Mouse (Mus musculus) left cerebral cortex, postnatal 14 days (tissue): Measurements from ENCODE around the gene Cd80. TPM values are rescaled to one million over a fixed set of nuclear protein-coding genes. Genes with fewer than 3 reads are reported as not detected.
"Not testable (repeated sequence)": the region's sequence is repeated elsewhere in the genome, so short reads cannot be mapped to it uniquely, and the experiment has no call there.

Experiments used
- DNase-seq, 2 experiments: peaks; one replicate each; pipeline ENCODE4 v3.0.0; 2021 to 2022; ENCODE audit warnings: low spot score in 2 of 2, mixed read lengths in 1 of 2
- intact Hi-C: fragments of 180-260 bp; cut with DNase I; formaldehyde crosslinking; loops from one replicate; pipeline ENCODE4 v1.15.1; 2025
- total RNA-seq, 2 experiments: library from RNA; stranded (reverse); gene quantifications; 2 replicates each; pipeline ENCODE4 v1.2.3; 2021

Gene Cd80
- total RNA-seq, 2 experiments from 2014 or later, result 0.30 to 0.46 TPM

DNA sequence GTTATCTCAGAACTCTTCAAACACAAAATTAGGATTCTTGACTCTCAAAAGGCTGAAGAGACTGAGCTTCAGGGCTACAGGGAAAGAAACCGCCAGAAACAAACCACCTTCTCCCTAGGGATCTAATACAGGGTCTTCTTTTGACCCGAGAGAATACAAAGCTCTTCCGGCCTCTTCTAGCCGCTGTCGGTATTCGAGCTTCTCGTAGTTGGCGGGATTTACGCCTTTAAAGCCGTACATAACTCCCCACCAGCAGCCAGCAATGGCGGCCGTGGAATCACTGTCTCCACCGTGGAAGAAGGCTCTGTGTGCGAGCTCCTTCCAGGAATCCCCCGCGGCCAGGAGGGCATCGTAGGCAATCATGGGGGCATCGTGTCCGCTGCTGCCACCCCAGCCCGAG lies 9.8 kb upstream of the Cd80 start:
- DNase-seq, result no peak
- intact Hi-C loops, result no loop called here

DNA sequence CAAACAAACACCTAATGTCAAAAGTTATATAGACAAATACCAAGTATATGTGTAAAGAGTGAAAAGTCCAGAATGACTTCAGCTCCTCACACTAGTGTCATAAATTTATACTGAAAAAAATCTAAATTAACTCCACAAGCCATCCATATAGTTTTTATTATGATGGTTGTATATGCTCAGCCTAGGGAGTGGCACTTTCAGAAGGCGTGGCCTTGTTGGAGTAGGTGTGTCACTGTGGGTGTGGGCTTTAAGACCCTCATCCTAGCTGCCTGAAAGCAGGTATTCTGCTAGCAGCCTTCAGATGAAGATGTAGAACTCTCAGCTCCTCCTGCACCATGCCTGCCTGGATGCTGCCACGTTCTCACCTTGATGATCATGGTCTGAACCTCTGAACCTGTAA lies 9.2 kb upstream of the Cd80 start:
- intact Hi-C loops, result not testable (repeated sequence)

DNA sequence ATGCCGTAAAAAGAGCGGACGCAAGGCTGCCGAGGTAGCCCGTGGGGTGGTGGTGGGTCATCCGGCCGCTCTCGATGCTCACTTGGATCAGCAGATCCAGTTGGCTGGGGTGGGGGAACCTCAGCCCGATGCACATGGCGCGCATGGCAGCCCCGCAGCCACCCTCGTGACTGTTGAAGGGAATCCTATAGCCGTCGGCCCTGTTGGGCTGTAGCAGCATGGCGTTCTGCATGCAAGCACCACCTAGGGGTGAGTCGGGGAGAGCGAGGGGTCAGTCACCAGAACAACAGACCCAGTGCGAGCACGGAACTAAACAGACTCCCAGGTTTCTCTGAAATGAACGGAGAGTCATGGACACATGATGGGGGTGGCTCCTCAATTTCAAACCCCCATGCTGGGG lies 8.0 kb upstream of the Cd80 start:
- intact Hi-C loops, result no loop called here

More for the DNA sequence above, 9.2 kb upstream of the Cd80 start:
- not testable (repeated sequence) for DNase-seq

DNA sequence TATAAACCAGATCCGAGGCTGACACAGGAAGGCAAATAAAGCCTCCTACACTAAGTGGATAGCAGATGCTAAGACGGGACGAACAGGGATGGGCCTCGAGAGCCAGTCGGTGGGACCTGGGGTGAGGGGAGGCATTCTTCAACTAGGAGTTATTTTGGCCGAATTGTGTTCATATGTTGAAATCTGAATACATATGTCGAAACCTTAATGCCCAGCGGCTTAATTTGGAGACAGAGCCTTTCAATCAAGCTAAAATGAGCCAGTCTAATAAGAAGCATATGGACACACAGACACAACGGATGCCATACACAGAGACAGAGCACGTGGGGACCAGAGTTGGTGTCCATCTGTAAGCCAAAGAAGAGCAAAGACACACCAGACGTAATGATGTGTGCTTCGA lies 6.9 kb upstream of the Cd80 start:
- intact Hi-C loops, result no loop called here
- no peak for DNase-seq

More for the DNA sequence above, 8.0 kb upstream of the Cd80 start:
- no peak for DNase-seq

DNA sequence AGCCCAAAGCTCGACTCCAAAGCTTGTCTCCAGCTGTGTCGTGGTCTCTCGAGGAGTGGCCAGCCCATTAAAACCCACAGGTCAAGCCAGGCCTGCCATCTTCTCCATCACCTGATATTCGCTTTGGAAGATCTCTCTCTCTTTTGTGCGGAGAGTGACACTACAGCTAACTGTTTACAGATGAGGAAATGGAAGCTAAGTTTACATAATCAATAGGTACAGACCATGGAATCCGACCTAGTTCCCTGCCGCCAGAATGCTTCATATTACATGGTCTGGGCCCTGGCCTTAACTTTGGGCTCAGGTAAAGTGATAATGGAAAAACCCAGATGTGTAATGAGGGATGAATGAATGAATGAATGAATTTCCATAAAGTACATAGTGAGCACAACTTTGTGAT lies 4.7 kb upstream of the Cd80 start:
- intact Hi-C loops, result no loop called here
- no peak for DNase-seq

DNA sequence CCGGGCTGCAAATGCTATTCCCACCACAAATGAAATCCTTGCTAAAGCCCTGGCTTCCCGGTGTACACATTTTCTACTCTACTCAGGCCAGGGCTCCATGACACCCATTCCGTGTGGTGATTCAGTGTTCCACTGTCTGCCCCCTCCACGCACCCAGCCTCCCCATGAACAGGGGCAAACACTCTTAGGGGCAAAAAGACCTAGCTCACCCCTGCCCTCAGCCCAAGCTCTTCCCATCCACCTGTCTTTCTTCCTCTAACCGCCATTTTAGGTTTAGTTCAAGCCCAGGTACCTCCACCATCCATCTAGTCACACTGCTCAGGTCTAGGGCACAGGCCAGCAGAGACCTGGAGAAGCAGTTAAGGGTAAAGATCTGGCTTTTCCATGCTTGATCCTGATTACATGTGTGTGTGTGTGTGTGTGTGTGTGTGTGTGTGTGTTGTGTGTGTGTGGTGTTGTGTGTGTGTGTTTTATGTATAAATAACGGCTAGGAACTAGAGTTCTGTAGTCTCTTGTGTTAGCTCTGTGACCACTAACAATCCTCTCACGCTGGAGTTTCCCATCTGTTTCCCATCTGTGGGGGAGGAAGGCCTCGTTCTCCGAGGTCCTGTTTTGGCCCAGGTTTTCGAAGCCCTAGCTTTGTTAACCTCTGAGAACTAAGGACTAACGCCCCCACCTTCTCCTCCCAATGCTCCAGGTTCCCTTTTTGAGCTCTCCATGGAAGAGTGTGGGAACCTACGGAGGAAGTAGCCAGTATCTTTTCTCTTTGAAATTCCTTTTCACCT lies 3.7 kb upstream of the Cd80 start:
- DNase-seq, result no peak
- intact Hi-C loops, result no loop called here

DNA sequence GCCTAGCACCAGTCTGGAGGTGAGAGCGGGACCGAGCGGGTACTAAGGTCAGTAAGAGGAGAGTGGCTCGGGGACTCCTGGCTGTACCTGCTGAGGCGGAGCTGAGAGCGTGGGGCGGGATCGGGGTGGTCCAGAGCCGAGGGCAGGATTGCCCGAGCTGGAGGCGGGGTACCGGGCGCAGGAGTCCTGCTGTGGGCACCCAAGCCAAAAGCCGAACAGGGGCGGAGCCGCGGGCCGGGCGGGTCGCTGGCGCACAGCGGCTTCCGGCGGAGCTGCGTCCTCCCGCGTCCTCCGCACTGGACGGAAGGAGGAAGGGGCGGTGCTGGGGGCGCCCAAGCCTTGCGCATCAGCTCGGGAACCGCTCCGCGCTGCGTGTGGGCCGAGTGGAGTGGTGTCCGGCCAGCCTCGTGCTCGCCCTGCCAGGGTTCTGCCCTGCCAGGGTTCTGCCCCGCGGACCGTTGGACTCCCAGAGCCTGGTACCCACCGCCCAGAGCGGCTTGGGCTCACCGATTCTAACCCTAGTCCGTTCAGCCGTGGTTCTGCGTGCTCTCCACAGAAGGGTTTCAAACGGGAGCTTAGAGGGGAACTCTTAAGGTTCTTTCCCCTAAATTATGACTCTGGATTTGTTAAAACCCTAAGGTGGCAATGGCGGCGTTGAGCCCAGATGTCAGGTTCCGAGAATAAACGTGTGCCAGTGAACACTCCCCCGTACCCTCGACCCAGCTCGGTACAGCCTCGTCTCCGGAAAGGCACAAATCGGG lies 2.7 kb upstream of the Cd80 start, which contains the start of gene Adprh:
TSS of gene Adprh (minus strand) at position 262 of the 761 bp plus-strand sequence.
- intact Hi-C loops, result no loop called here
- DNase-seq, result peak; percentile 76 to 90

DNA sequence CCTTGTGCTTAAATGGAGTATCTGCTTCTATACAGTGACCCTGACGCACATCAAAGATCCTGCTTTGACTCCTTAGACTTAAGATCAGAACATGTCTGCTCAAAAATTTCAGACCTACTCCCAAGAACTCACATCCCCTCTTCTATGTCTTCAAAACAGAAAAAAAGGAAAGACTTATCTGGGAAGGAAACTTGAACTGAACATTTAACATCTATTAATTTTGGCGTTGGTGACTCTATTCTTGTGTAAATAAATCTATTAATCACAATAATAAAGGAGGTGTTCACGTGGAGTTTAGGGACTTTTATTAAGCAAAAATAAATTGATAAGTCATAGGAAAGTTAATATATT lies 2.2 kb upstream of the Cd80 start:
- intact Hi-C loops, result no loop called here
- no peak for DNase-seq

DNA sequence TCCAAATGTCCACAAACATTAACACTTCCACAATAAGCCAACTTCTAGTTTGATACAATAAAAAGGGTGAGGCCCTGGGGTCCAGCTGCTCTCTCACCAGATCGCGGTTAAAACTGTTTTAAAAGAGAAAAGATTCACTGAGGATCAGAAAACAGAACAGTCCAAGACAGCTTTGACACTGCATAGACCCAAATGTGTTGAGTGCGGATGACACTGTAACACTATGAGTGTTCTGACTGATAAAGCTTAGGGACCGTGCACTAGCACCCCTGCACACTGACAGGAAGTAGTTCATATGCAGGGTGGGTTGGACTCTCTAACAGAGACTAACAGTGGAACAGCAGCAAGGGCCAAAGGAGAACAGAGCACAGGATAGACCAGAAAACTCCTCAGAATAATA lies 1.4 kb upstream of the Cd80 start:
- intact Hi-C loops, result no loop called here
- no peak for DNase-seq

DNA sequence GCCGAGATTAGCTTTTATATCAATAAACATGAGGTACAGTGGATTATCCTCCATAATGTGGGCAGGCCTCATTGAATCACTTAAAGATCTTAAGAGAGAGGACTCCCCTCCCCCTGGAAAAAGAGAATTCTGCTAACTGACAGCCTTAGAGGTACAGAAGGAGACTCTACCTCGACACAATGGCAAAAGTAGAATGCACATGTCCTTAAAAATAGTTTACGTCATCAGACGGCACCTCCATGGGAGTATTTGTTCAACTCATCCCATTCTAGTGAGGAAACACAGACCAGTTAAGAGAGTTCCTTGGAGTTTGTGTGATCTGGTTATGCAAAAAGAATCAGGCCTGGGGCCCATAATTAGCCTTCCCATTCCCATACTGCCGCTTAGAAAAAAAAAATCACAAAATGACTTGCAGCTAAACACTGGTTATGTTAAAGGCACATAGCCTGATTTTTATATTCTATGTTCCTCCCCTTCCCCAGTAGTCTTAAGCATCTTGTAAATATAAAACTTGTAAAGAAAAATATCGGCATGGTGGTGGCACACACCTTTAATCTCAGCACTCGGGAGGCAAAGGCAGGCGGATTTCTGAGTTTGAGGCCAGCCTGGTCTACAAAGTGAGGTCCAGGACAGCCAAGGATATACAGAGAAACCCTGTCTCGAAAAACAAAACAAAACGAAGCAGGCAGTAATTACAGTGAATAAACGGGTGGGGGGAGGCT lies 667 bp upstream of the Cd80 start:
- no peak for DNase-seq
- intact Hi-C loops, result no loop called here

DNA sequence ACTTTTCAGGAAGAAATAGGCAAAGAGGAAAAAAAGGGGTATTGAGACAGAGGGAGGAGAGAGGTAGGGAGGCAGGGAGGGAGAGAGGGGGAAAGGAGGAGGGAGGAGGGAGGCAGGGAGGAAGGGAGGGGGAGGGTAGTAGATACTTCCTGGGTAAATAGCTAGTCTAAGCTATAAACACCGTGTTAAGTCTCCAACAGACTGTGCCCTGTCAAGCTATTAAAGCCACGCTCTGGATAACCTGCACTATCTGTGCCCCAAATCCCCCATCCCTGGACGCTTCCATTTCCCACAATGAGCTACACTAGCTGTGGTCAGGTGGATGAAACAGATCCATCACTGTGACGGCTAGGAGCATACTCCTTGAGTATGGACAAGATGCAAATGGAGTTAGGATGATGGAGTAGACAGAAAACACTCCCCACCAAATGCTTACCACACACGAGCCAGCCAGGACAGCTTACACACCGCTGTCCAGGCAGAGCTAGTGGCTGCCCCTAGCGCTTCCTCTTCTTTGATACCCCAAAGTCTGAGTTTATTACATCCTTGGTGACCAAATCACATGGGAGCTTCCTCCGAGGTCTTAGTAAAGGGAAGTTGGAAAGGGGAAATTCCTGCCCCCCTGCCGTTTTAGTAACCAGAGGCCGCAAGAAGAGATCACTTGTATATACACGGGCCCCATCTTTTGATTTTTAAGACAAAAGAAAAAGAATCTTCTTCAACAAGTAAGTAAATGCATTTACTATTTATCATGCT lies 1.6 kb downstream of the Cd80 start:
- intact Hi-C loops, result no loop called here
- DNase-seq, result no peak

DNA sequence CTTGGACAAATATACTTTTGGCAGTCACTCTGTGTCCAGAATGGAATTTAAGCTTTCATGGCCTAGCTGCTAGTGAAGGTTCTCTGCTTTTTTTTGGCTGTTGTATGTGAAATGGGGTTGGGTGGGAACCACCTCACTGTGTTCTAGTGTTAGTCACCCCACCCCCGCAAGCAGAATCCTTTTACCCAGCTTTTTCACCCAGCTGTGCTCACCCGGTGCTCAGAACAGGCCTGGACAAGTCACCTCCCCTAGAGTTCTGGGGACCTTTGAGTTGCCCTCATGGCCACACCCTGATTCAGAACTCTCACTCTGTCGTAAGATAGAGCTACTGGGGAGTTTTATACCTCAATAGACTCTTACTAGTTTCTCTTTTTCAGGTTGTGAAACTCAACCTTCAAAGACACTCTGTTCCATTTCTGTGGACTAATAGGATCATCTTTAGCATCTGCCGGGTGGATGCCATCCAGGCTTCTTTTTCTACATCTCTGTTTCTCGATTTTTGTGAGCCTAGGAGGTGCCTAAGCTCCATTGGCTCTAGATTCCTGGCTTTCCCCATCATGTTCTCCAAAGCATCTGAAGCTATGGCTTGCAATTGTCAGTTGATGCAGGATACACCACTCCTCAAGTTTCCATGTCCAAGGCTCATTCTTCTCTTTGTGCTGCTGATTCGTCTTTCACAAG lies 3.4 kb downstream of the Cd80 start:
- intact Hi-C loops, result no loop called here

DNA sequence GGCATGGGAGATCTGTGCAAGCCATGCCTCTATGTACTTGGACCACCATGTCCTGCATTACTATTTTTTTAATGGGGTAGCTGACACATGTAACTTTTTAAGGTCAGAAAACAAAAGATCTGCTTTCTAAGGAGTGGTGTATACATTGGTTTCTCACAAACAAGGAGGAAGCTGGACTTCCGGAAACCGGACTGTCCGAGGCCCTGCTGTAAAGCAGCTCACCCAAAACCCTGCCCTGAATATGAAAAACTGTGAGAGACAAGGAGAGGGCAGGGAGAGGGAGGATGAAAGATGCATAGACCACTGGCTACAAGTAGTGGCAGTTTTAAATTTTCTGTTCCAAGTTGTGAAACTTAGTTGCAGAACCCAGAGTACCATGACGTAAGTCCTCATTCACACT lies 4.6 kb downstream of the Cd80 start:
- intact Hi-C loops, result no loop called here
- DNase-seq, result no peak

More for the DNA sequence above, 3.4 kb downstream of the Cd80 start:
- no peak for DNase-seq

DNA sequence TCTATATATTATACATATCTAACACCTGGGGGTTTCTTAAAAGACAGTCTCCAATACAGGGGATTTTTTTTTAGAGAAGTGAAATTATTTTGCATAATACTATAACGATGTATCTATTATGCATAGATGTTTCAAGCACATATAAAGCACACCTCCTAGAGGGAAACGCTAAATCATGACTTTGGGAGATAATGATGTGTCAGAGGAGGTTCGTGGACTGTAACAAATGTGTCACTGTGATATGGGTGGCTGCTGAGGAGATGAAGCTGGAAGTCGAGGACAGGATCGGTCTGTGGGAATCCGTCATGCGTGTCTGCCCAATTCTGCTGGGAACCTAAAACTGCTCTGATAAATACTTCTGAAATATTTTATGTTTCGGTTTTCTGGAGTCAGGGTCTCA lies 6.4 kb downstream of the Cd80 start:
- intact Hi-C loops, result no loop called here
- DNase-seq, result no peak

DNA sequence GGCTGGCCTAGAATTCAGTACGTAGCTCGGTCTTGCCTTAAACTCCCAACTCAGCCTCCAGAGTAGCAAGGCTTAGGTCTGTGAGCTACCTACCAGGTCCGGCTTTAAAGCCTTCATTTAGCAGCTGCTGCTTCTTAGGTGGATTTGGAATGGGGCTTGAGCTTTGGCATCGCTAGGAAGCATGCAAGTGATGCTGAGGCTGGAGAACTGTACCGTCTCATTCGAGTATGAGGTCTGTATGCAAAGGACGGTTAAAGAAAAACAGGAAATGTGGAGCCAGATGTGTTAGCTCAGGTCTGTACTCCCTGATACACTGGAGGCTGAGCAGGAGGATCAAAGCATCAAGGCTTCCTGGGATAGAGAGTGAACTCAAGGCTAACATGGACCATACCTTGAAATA lies 6.8 kb downstream of the Cd80 start:
- DNase-seq, result no peak
- intact Hi-C loops, result no loop called here

DNA sequence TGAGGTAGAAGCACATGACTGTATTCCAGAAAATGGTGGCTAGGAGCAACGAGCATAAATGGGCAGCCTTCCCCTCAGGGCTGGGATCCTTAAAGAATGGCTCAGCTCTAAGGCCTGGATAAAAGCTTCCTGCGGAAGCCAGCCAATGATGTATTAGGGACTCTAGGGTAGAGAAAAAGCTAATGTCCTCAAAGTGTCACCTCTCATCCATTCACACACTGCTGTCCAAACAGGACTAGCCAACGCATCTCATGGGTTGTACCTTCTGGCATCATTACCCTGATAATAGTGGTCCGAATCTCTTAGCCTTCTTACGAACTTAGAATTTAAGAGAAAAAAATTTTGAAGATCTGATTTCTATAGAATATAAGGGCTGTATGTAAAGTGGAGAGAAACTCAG lies 7.9 kb downstream of the Cd80 start:
- DNase-seq, result no peak
- intact Hi-C loops, result no loop called here

DNA sequence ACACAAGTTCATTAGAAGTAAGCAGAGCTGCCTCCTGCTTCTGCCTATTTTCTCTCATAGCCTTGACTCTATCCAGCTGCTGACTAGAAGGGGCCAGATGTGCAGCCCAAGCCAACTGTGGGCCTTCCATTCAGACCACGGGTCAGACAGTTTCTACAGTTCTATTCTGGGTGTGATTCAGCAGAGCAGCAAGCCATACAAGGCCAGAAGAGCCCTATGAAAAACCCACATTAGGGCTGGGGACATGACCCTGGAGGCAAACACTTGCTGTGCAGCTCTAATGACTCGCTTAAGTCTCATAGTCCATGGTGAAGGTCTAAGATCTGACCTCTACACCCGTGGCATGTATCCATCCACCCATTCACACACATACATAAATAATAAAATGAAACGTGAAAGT lies 10.7 kb downstream of the Cd80 start:
- DNase-seq, result no peak
- intact Hi-C loops, result no loop called here

DNA sequence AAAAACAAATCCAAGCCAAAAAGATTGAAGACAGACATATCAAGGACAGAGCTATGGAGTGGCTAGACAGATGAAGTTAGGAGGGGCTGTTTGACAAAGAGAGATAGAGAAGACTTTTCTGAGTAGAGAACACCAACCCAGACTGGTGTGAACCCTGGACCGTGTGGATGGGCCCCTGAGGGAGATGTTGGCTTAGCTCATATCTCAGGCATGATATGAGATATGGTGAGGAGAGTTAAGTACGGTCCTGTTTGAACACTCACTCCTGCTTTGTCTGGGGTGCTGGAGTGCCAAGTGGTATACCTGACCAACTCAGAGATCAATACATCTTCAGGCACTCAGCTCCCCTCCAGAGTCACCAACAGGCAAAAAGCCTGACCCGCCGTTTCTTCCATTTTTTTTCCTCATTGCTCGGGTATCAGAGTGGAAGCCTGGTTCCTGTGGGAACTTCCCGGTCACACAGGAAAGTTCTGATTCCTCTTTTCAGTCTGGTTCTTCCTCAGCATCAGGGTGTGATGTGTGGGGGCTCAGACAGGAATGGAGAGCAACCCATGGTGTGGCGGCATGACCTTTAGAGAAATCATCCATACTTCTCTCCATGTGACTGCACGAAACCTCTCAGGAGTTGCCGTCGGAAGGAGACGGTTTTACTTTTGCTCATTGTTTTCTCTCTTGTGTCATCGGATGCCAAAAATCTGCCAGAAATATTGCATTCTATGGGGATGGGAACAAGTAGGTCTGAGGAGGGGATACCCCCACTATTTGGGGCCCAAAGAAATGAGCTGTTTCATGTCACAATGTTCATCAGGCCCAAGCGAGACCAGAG lies 11.9 kb downstream of the Cd80 start:
- intact Hi-C loops, result no loop called here
- no peak for DNase-seq
